Mouse (Mus musculus) layer of hippocampus, adult 2 months (tissue): ENCODE measurements around the gene Rxylt1. TPM values are rescaled to one million over a fixed set of nuclear protein-coding genes. Genes with fewer than 3 reads are reported as not detected.

Experiments
- DNase-seq, 2 experiments: peaks; one replicate each; pipeline ENCODE4 v3.0.0; 2022; ENCODE audit warnings: low spot score in 2 of 2
- H3K27ac ChIP-seq: fragments of 200-600 bp; 2 replicates; pipeline ENCODE4 v1.8.1; 2022
- H3K4me3 ChIP-seq: fragments of 200-600 bp; 2 replicates; pipeline ENCODE4 v1.8.1; 2022; ENCODE audit warnings: mild to moderate bottlenecking
- CTCF ChIP-seq: fragments of 200-600 bp; conservative IDR thresholded peaks from 2 replicates; pipeline ENCODE4 v1.8.1; 2022; ENCODE audit warnings: antibody characterized with exemption, mild to moderate bottlenecking, moderate library complexity
- long read RNA-seq, 2 experiments: library from polyadenylated mRNA; stranded (forward); transcript quantifications; one replicate each; pipeline ENCODE4 v2.0.0; 2021; ENCODE audit warnings: borderline mapping rate in 2 of 2
- total RNA-seq, 2 experiments: library from RNA; stranded (reverse); gene quantifications; 2 replicates each; pipeline ENCODE4 v1.2.3; 2021

Rxylt1 gene
- 10 to 100 TPM; 40.4 to 40.5 TPM for total RNA-seq
- long read RNA-seq, experiment 1, full-length matches to known transcripts, result 20 of 37 reads
- long read RNA-seq, experiment 1, partial matches to known transcripts, result 2 of 37 reads
- long read RNA-seq, experiment 1, other reads (novel, unspliced or antisense), result 15 of 37 reads
- long read RNA-seq, experiment 2, full-length matches to known transcripts, result 22 of 41 reads
- long read RNA-seq, experiment 2, partial matches to known transcripts, result 1 of 41 reads
- long read RNA-seq, experiment 2, other reads (novel, unspliced or antisense), result 18 of 41 reads

GRCm38 (mm10) chr10:122096980-122097844, at the start of gene Rxylt1:
Gene Rxylt1 (minus strand): TSS chr10:122097371.
- no peak for TF ChIP-seq CTCF
- DNase-seq, result peak; percentile 89 to 97
- Histone ChIP-seq H3K4me3 (peak within 1 kb of the TSS; percentile 78), H3K27ac (peak within 1 kb of the TSS; percentile 91)

- peak overlapping the region; percentile 32 for H3K4me3 ChIP-seq
- DNase-seq, result no peak
- H3K27ac ChIP-seq, result no peak overlapping the region
- TF ChIP-seq CTCF, result no peak
Measured at GRCm38 (mm10) chr10:122121290-122121970, 24.3 kb upstream of the Rxylt1 start.

GRCm38 (mm10) chr10:122120500-122121289, 23.5 kb upstream of the Rxylt1 start:
- no peak for TF ChIP-seq CTCF
- peak overlapping the region; percentile 1; the same call in 1 of the 2 replicates for H3K27ac ChIP-seq
- H3K4me3 ChIP-seq, result peak overlapping the region; percentile 32
- DNase-seq, result no peak

- H3K4me3 ChIP-seq, result no peak overlapping the region
- no peak overlapping the region for H3K27ac ChIP-seq
- DNase-seq, result no peak
- no peak for TF ChIP-seq CTCF
Measured at GRCm38 (mm10) chr10:122119451-122119850, 22.3 kb upstream of the Rxylt1 start.

GRCm38 (mm10) chr10:122116636-122117035, 19.5 kb upstream of the Rxylt1 start:
- Histone ChIP-seq H3K4me3 (no peak overlapping the region), H3K27ac (no peak overlapping the region)
- no peak for TF ChIP-seq CTCF
- DNase-seq, result no peak

- no peak for DNase-seq
- Histone ChIP-seq H3K27ac (no peak overlapping the region), H3K4me3 (no peak overlapping the region)
- no peak for TF ChIP-seq CTCF
Measured at GRCm38 (mm10) chr10:122106633-122107028, 9.5 kb upstream of the Rxylt1 start.

GRCm38 (mm10) chr10:122105889-122106632, 8.9 kb upstream of the Rxylt1 start:
- Histone ChIP-seq H3K27ac (no peak overlapping the region), H3K4me3 (no peak overlapping the region)
- TF ChIP-seq CTCF, result no peak
- no peak for DNase-seq

- Histone ChIP-seq H3K4me3 (no peak overlapping the region), H3K27ac (no peak overlapping the region)
- peak; percentile 92 for TF ChIP-seq CTCF
- DNase-seq, result peak; percentile 30 to 78
Measured at GRCm38 (mm10) chr10:122105407-122105806, 8.2 kb upstream of the Rxylt1 start.

- no peak for TF ChIP-seq CTCF
- H3K27ac ChIP-seq, result no peak overlapping the region
- no peak overlapping the region for H3K4me3 ChIP-seq
- DNase-seq, result no peak
Measured at GRCm38 (mm10) chr10:122102675-122103074, 5.5 kb upstream of the Rxylt1 start.

GRCm38 (mm10) chr10:122096462-122096979, 650 bp downstream of the Rxylt1 start:
- DNase-seq, result peak in 1 of 2 experiments; percentile 13
- peak overlapping the region; percentile 91 for H3K27ac ChIP-seq
- TF ChIP-seq CTCF, result no peak
- H3K4me3 ChIP-seq, result peak overlapping the region; percentile 78

GRCm38 (mm10) chr10:122090472-122090871, 6.7 kb downstream of the Rxylt1 start:
- Histone ChIP-seq H3K4me3 (no peak overlapping the region), H3K27ac (peak overlapping the region; percentile 33; the same call in 1 of the 2 replicates)
- TF ChIP-seq CTCF, result peak; percentile 59
- no peak for DNase-seq

GRCm38 (mm10) chr10:122081352-122081751, 15.8 kb downstream of the Rxylt1 start:
- TF ChIP-seq CTCF, result no peak
- DNase-seq, result no peak
- no peak overlapping the region for H3K27ac ChIP-seq
- H3K4me3 ChIP-seq, result no peak overlapping the region
